Mouse (Mus musculus) stomach, embryonic 14.5 days (tissue): ENCODE data around the gene Daam1. TPM values are rescaled to one million over a fixed set of nuclear protein-coding genes. Genes with fewer than 3 reads are reported as not detected.

Source experiments
- ATAC-seq: fragments of 200-750 bp; cut with Nextera tagmentation; 2 replicates; pipeline ENCODE4 v1.8.0; 2017; ENCODE audit warnings: low read depth, moderate TSS enrichment; ENCODE audit not compliant: insufficient number of reproducible peaks, insufficient read depth, low FRiP score
- H3K27ac ChIP-seq: fragments of 300-500 bp; sonication (generic); 2 replicates; pipeline ENCODE4 v1.5.1; 2014; ENCODE audit warnings: mild to moderate bottlenecking, low read length, moderate library complexity, mixed read lengths
- H3K27me3 ChIP-seq: fragments of 300-500 bp; sonication (generic); 2 replicates; pipeline ENCODE4 v1.6.1; 2014; ENCODE audit warnings: low read length, control low read depth, mixed read lengths; ENCODE audit not compliant: control insufficient read depth, insufficient read depth
- H3K36me3 ChIP-seq: fragments of 300-500 bp; sonication (generic); 2 replicates; pipeline ENCODE4 v1.6.1; 2014; ENCODE audit warnings: mild to moderate bottlenecking, control low read depth, low read length, moderate library complexity, mixed read lengths; ENCODE audit not compliant: control insufficient read depth, insufficient read depth
- H3K4me1 ChIP-seq: fragments of 300-500 bp; sonication (generic); 2 replicates; pipeline ENCODE4 v1.6.1; 2014; ENCODE audit warnings: low read length, control low read depth, mixed read lengths; ENCODE audit not compliant: control insufficient read depth, insufficient read depth
- H3K4me2 ChIP-seq: fragments of 300-500 bp; sonication (generic); replicated peaks from 2 replicates; pipeline ENCODE4 v1.6.1; 2014; ENCODE audit warnings: low read depth, low read length, control low read depth
- H3K4me3 ChIP-seq: fragments of 300-500 bp; sonication (generic); 2 replicates; pipeline ENCODE4 v1.5.1; 2014; ENCODE audit warnings: low read depth, low read length, control low read depth
- H3K9ac ChIP-seq: fragments of 300-500 bp; sonication (generic); replicated peaks from 2 replicates; pipeline ENCODE4 v1.6.1; 2014; ENCODE audit warnings: low read depth, mild to moderate bottlenecking, control low read depth, low read length, moderate library complexity, mixed read lengths
- H3K9me3 ChIP-seq: fragments of 300-500 bp; sonication (generic); 2 replicates; pipeline ENCODE4 v1.6.1; 2016; ENCODE audit warnings: low read depth, low read length, control low read depth; ENCODE audit not compliant: control insufficient read depth
- WGBS: fragments of 180-500 bp; shearing (Covaris S2); extraction: QIAGEN DNeasy Blood & Tissue Kit; methylation state at CpG from one replicate; pipeline ENCODE4 v1.1.7; 2014; 5-methylcytosine and 5-hydroxymethylcytosine counted together
- polyA plus RNA-seq: library from polyadenylated mRNA; unstranded; fragments of >200 nt; fragmentation: Nextera tagmentation; extraction: Ambion mirVana; gene quantifications from 2 replicates; pipeline ENCODE4 v1.2.1, GENCODE M21; 2014

Daam1 gene
- polyA plus RNA-seq, 1 experiment from 2014 or later, result 18.6 TPM

- Histone ChIP-seq H3K4me1 (no peaks in the 10 kb centered on the region), H3K27me3 (no peaks in the 10 kb centered on the region; the same call in 1 of the 2 replicates), H3K9ac (no peak overlapping the region), H3K36me3 (no peaks in the 10 kb centered on the region), H3K4me3 (no peak overlapping the region), H3K9me3 (no peaks in the 10 kb centered on the region), H3K4me2 (no peak overlapping the region), H3K27ac (no peak overlapping the region)
- 88% methylated on average over 5 of the region's 5 CpGs for WGBS
- ATAC-seq, result no peak
Measured at GRCm38 (mm10) chr12:71821272-71821671, 9.6 kb upstream of the Daam1 start.

- 74% methylated on average over 8 of the region's 8 CpGs for WGBS
Measured at GRCm38 (mm10) chr12:71821743-71822142, 9.1 kb upstream of the Daam1 start.

GRCm38 (mm10) chr12:71824927-71825326 lies 6.0 kb upstream of the Daam1 start:
- H3K9ac ChIP-seq, result no peak overlapping the region
- no peak overlapping the region for H3K4me2 ChIP-seq
- H3K4me3 ChIP-seq, result no peak overlapping the region
- H3K4me1 ChIP-seq, result no peaks in the 10 kb centered on the region
- WGBS, result 78% methylated on average over 6 of the region's 6 CpGs
- H3K27ac ChIP-seq, result no peak overlapping the region
- no peaks in the 10 kb centered on the region for H3K36me3 ChIP-seq
- no peak for ATAC-seq
- no peaks in the 10 kb centered on the region for H3K9me3 ChIP-seq
- H3K27me3 ChIP-seq, result no peaks in the 10 kb centered on the region; the same call in 1 of the 2 replicates

More at GRCm38 (mm10) chr12:71821743-71822142, 9.1 kb upstream of the Daam1 start:
- Histone ChIP-seq H3K4me2 (no peak overlapping the region), H3K4me1 (no peaks in the 10 kb centered on the region), H3K9ac (no peak overlapping the region), H3K27ac (no peak overlapping the region), H3K4me3 (no peak overlapping the region), H3K27me3 (no peaks in the 10 kb centered on the region; the same call in 1 of the 2 replicates), H3K9me3 (no peaks in the 10 kb centered on the region), H3K36me3 (no peaks in the 10 kb centered on the region)
- ATAC-seq, result no peak

GRCm38 (mm10) chr12:71830139-71830538 lies 739 bp upstream of the Daam1 start:
- Histone ChIP-seq H3K27ac (no peak overlapping the region), H3K27me3 (no peaks in the 10 kb centered on the region; the same call in 1 of the 2 replicates)
- 18% methylated on average over 10 of the region's 10 CpGs for WGBS

GRCm38 (mm10) chr12:71831258-71832087 lies 595 bp downstream of the Daam1 start:
- Histone ChIP-seq H3K27ac (peak overlapping the region; percentile 93), H3K4me3 (peak overlapping the region; percentile 75), H3K27me3 (no peaks in the 10 kb centered on the region), H3K36me3 (no peaks in the 10 kb centered on the region), H3K4me2 (peak overlapping the region; percentile 78), H3K9ac (peak overlapping the region; percentile 66), H3K9me3 (no peaks in the 10 kb centered on the region), H3K4me1 (peaks cover 17% of the 10 kb centered on the region; the same call in 1 of the 2 replicates)
- ATAC-seq, result peak; percentile 59
- WGBS, result under 1% methylated on average over 59 of the region's 59 CpGs

More at GRCm38 (mm10) chr12:71830139-71830538, 739 bp upstream of the Daam1 start:
- peak overlapping the region; percentile 75 for H3K4me3 ChIP-seq
- no peaks in the 10 kb centered on the region for H3K36me3 ChIP-seq
- no peak for ATAC-seq
- peak overlapping the region; percentile 29; the same call in 1 of the 2 replicates for H3K9ac ChIP-seq
- H3K4me2 ChIP-seq, result peak overlapping the region; percentile 53
- no peaks in the 10 kb centered on the region for H3K9me3 ChIP-seq
- peaks cover 12% of the 10 kb centered on the region; the same call in 1 of the 2 replicates for H3K4me1 ChIP-seq

GRCm38 (mm10) chr12:71832225-71832624 lies 1.3 kb downstream of the Daam1 start:
- Histone ChIP-seq H3K27me3 (no peaks in the 10 kb centered on the region), H3K36me3 (no peaks in the 10 kb centered on the region), H3K27ac (no peak overlapping the region), H3K9ac (peak overlapping the region; percentile 66), H3K4me2 (peak overlapping the region; percentile 78), H3K9me3 (no peaks in the 10 kb centered on the region), H3K4me1 (peaks cover 19% of the 10 kb centered on the region; the same call in 1 of the 2 replicates), H3K4me3 (peak overlapping the region; percentile 75)
- no peak for ATAC-seq
- WGBS, result under 1% methylated on average over 12 of the region's 12 CpGs

GRCm38 (mm10) chr12:71834041-71834440 lies 3.2 kb downstream of the Daam1 start:
- Histone ChIP-seq H3K27me3 (no peaks in the 10 kb centered on the region), H3K4me1 (peaks cover 35% of the 10 kb centered on the region; the same call in 1 of the 2 replicates), H3K4me2 (no peak overlapping the region), H3K4me3 (no peak overlapping the region), H3K9ac (no peak overlapping the region), H3K27ac (no peak overlapping the region), H3K9me3 (no peaks in the 10 kb centered on the region), H3K36me3 (no peaks in the 10 kb centered on the region)
- WGBS, result 49% methylated on average over 7 of the region's 7 CpGs
- no peak for ATAC-seq

- ATAC-seq, result no peak
- Histone ChIP-seq H3K9me3 (no peaks in the 10 kb centered on the region), H3K27me3 (no peaks in the 10 kb centered on the region), H3K4me2 (no peak overlapping the region), H3K4me1 (peaks cover 35% of the 10 kb centered on the region; the same call in 1 of the 2 replicates), H3K27ac (no peak overlapping the region), H3K4me3 (no peak overlapping the region), H3K9ac (no peak overlapping the region), H3K36me3 (no peaks in the 10 kb centered on the region)
- 58% methylated on average over 5 of the region's 5 CpGs for WGBS
Measured at GRCm38 (mm10) chr12:71835966-71836668, 5.2 kb downstream of the Daam1 start.
